Mouse (Mus musculus): ENCODE results near the gene Dynlrb1.

Gene Dynlrb1

GRCm38 (mm10) chr2:155236362-155236992 is at the start of gene Dynlrb1:
Gene Dynlrb1 (plus strand): TSS chr2:155236533.
- DNase-seq: peak; percentile 98

- DNase-seq: no peak
Observed at GRCm38 (mm10) chr2:155207419-155207818, 28.9 kb upstream of the Dynlrb1 start.

GRCm38 (mm10) chr2:155223145-155223544 is 13.2 kb upstream of the Dynlrb1 start:
- no peak for DNase-seq

GRCm38 (mm10) chr2:155224721-155225120 is 11.6 kb upstream of the Dynlrb1 start:
- no peak for DNase-seq

- DNase-seq: no peak
Observed at GRCm38 (mm10) chr2:155235746-155236361, 479 bp upstream of the Dynlrb1 start.

GRCm38 (mm10) chr2:155237276-155237675 is 943 bp downstream of the Dynlrb1 start:
- DNase-seq: no peak

- no peak for DNase-seq
Observed at GRCm38 (mm10) chr2:155240915-155241314, 4.6 kb downstream of the Dynlrb1 start.

GRCm38 (mm10) chr2:155242296-155242855 is 6.0 kb downstream of the Dynlrb1 start:
- no peak for DNase-seq

- no peak for DNase-seq
Observed at GRCm38 (mm10) chr2:155246231-155246630, 9.9 kb downstream of the Dynlrb1 start.

- no peak for DNase-seq
Observed at GRCm38 (mm10) chr2:155248206-155248605, 11.9 kb downstream of the Dynlrb1 start.

GRCm38 (mm10) chr2:155248718-155249117 is 12.4 kb downstream of the Dynlrb1 start:
- no peak for DNase-seq

- no peak for DNase-seq
Observed at GRCm38 (mm10) chr2:155249588-155249987, 13.3 kb downstream of the Dynlrb1 start.

- DNase-seq: no peak
Observed at GRCm38 (mm10) chr2:155265526-155265925, 29.2 kb downstream of the Dynlrb1 start.

- DNase-seq: no peak
Observed at GRCm38 (mm10) chr2:155266896-155267295, 30.6 kb downstream of the Dynlrb1 start.

- no peak for DNase-seq
Observed at GRCm38 (mm10) chr2:155271957-155272356, 35.6 kb downstream of the Dynlrb1 start.

- no peak for DNase-seq
Observed at GRCm38 (mm10) chr2:155272396-155273170, 36.2 kb downstream of the Dynlrb1 start.

GRCm38 (mm10) chr2:155273603-155274002 is 37.3 kb downstream of the Dynlrb1 start:
- DNase-seq: no peak

GRCm38 (mm10) chr2:155276195-155276594 is 39.9 kb downstream of the Dynlrb1 start, which contains the start of gene Map1lc3a:
Gene Map1lc3a (plus strand): TSS chr2:155276297.
- DNase-seq: peak; percentile 97

- peak; percentile 60 for DNase-seq
Observed at GRCm38 (mm10) chr2:155276621-155277175, 40.4 kb downstream of the Dynlrb1 start.

GRCm38 (mm10) chr2:155277721-155278120 is 41.4 kb downstream of the Dynlrb1 start:
- no peak for DNase-seq

GRCm38 (mm10) chr2:155278361-155278760 is 42.0 kb downstream of the Dynlrb1 start:
- DNase-seq: no peak

GRCm38 (mm10) chr2:155279163-155279562 is 42.8 kb downstream of the Dynlrb1 start:
- no peak for DNase-seq

GRCm38 (mm10) chr2:155280116-155280515 is 43.8 kb downstream of the Dynlrb1 start:
- DNase-seq: no peak
